Mouse (Mus musculus): ENCODE measurements around the gene Gm3573. TPM values are rescaled to one million over a fixed set of nuclear protein-coding genes. Genes with fewer than 3 reads are reported as not detected.
"Not testable (repeated sequence)": the region's sequence is repeated elsewhere in the genome, so short reads cannot be mapped to it uniquely, and the experiment has no call there.

Gm3573 gene
- total RNA-seq (2017), result not detected in 2 replicates

DNA sequence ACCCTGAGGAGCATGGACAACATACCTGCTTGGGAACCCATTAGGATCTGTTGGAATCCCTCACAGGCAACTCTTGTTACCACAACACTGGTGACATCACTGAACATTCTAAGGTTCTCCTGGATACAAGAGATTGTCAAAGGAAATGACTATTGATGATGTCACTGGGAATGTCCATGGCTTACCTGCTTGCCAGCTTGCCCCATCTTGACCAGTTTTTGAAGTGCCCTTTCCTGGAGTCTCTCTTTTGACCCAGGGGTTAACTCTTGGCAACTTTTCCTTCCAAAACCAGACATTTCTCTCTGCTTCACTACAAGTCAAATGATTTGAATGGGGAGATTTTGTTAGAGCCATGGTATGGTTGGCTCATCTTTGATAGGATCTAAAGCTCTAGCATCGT is at the start of gene Gm3573:
Gene Gm3573 (minus strand): TSS at position 101 of the 400 bp plus-strand sequence.
- not testable (repeated sequence) for ATAC-seq (replicated peaks in 1 of 2; ENCODE audit: insufficient read depth in 1 of 2, low FRiP score in 2 of 2, low TSS enrichment in 1 of 2, low read depth in 1 of 2, poor library complexity in 2 of 2, severe bottlenecking in 2 of 2)

DNA sequence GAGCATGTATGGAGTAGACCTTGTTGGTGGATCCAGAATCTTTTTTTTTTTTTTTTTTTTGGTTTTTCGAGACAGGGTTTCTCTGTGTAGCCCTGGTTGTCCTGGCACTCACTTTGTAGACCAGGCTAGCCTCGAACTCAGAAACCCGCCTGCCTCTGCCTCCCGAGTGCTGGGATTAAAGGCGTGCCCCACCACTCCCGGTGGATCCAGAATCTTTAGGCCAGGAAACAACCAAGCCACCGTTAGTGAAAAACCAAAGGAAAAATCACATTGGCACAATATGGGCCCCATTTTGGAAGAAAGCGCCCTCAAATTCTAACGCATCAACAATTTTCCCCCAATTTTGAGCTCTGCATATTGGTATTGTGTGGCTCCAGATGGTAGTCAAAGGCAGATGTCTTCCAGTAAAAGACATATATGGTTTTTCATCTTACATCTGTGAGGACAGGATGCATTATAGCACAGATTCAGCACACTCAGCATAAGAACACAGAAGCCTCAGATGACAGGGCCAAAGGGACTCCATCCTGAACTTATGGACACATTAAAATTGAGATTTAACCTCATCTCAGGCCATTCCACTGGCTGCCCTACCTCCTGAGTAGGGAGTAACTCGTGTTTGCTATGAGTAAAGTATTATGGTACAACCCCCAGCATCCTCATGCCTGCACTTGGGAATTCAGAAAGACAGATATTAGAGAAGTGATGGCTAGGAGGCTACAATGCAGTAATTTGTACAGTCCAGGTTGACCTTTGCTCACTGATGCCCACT is 26.4 kb upstream of the Gm3573 start:
- ATAC-seq (replicated peaks in 1 of 2; ENCODE audit: insufficient read depth in 1 of 2, low FRiP score in 2 of 2, low TSS enrichment in 1 of 2, low read depth in 1 of 2, poor library complexity in 2 of 2, severe bottlenecking in 2 of 2), result not testable (repeated sequence)

DNA sequence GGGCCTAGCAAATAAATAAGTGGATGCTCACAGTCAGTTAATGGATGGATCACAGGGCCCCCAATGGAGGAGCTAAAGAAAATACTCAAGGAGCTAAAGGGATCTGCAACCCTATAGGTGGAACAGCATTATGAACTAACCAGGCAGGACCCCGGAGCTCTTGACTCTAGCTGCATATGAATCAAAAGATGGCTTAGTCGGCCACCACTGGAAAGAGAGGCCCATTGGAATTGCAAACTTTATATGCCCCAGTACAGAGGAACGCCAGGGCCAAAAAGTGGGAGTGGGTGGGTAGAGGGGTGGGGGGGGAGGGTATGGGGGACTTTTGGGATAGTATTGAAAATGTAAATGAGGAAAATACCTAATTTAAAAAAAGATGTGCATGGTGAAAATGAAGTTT is 6.7 kb downstream of the Gm3573 start:
- not testable (repeated sequence) for ATAC-seq (replicated peaks in 1 of 2; ENCODE audit: insufficient read depth in 1 of 2, low FRiP score in 2 of 2, low TSS enrichment in 1 of 2, low read depth in 1 of 2, poor library complexity in 2 of 2, severe bottlenecking in 2 of 2)

DNA sequence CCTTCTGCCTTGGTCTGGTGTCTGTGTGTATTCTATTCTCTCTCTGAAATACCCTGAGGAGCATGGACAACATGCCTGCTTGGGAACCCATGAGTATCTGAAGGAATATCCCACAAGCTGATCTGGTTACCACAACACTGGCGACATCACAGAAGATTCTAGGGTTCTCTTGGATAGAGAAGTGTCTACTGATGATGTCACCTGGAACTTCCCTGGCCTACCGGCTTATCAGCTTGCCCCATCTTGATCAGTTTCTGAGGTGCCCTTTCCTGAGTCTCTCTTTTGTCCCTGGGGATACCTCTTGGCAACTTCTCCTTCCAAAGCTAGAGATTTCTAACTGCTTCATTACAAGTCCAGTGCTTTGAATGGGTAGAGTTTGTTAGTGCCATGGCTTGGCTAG is 28.1 kb downstream of the Gm3573 start, which contains the start of gene Gm17027:
Gene Gm17027 (minus strand): TSS at position 101 of the 400 bp plus-strand sequence.
- not testable (repeated sequence) for ATAC-seq (replicated peaks in 1 of 2; ENCODE audit: insufficient read depth in 1 of 2, low FRiP score in 2 of 2, low TSS enrichment in 1 of 2, low read depth in 1 of 2, poor library complexity in 2 of 2, severe bottlenecking in 2 of 2)

Other genes starting within 250 kb of the Gm3573 start
- not detected in 2 replicates for gene 1700024B05Rik, start 246.8 kb downstream of the Gm3573 start, total RNA-seq (2017)
- not detected in 2 replicates for gene Gm6401, start 222.9 kb downstream of the Gm3573 start, total RNA-seq (2017)
- gene Gm3543, start 207.5 kb downstream of the Gm3573 start, total RNA-seq (2017), result not detected in 2 replicates
- not detected in 2 replicates for gene Gm7951, start 73.4 kb downstream of the Gm3573 start, total RNA-seq (2017)
- not detected in 2 replicates for gene Gm17027, start 28.2 kb downstream of the Gm3573 start, total RNA-seq (2017)
- not detected in 2 replicates for gene Gm17026, start 69.3 kb upstream of the Gm3573 start, total RNA-seq (2017)
- gene Gm9611, start 106.6 kb upstream of the Gm3573 start, total RNA-seq (2017), result not detected in 2 replicates
- gene Gm7995, start 119.4 kb upstream of the Gm3573 start, total RNA-seq (2017), result not detected in 2 replicates
- not detected in 2 replicates for gene Gm8005, start 248.9 kb upstream of the Gm3573 start, total RNA-seq (2017)